Mouse (Mus musculus) liver, embryonic 18 days (tissue): ENCODE results near the gene Nsun4. TPM values are rescaled to one million over a fixed set of nuclear protein-coding genes. Genes with fewer than 3 reads are reported as not detected.

Source experiments
- polyA plus RNA-seq: library from polyadenylated mRNA; depleted of rRNA; stranded (reverse); fragments of >200 nt; gene quantifications from 2 replicates; pipeline ENCODE4 v1.2.3, GENCODE M21; 2012; rRNA removed

Gene Nsun4
- 5.7 and 6.3 TPM in 2 replicates for polyA plus RNA-seq

DNA sequence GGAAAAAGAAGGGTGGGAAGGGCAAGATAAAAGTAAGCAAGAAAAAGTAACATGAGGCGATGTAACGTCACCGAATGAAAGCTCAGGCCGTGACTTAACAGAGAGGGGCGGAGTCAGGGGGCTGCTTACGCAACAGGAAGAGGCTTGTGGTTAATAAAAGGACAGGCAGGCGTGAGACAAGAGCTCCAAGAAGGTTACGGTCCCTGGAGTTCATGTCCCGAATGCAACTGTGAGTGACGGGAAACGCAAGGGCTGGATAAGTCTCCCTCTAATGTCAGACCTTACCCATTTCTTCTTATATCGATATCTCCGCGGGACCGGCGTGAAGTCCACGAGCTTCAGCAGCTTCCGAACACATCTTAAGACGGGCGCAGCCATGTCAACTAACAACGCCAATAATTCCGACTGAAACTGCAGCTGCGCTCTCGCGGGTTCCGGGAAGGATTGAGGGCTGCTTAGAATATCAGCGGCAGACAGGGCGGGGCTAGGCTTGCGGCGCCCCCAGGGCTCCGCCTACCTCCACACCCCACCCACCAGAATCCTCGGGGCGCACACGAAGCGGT is at the start of gene Nsun4:
TSS of gene Nsun4 (minus strand) at position 478 of the 563 bp plus-strand sequence.

DNA sequence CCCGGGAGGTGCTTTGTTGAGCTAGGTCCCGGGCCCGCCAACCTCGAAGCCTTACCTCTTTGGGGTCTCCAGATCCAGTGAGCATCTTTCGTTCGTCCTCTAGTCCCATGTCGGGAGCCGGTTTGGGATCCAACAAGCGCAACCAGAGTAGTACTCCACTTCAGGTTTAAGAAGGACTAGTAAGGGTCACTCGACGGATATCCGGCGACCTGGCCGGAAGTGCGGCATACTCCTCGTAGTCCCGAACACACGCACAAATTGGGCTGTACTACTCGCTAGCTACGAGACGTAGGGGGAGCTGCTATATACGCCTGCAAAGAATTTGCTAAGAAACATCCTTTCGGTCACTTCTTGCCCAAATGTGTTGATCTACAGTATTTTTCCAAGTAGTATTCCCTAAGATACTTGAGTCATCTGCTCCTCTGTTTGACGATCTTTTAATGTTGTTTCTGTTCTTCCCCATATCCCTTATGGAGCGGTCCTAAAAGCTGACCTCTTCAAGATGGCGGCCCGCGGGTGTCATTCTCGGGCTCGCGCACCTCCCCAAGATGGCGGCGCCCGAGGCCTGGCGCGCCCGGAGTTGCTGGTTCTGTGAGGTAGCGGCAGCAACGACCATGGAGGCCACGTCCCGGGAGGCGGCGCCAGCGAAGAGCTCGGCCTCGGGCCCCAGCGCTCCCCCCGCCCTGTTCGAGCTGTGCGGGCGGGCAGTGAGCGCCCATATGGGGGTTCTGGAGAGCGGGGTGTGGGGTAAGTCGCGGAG is 21.4 kb upstream of the Nsun4 start, which contains the start of the genes Uqcrh and Lrrc41:
TSS of gene Uqcrh (minus strand) at position 211 of the 760 bp plus-strand sequence.
TSS of gene Lrrc41 (plus strand) at position 409 of the 760 bp plus-strand sequence.

DNA sequence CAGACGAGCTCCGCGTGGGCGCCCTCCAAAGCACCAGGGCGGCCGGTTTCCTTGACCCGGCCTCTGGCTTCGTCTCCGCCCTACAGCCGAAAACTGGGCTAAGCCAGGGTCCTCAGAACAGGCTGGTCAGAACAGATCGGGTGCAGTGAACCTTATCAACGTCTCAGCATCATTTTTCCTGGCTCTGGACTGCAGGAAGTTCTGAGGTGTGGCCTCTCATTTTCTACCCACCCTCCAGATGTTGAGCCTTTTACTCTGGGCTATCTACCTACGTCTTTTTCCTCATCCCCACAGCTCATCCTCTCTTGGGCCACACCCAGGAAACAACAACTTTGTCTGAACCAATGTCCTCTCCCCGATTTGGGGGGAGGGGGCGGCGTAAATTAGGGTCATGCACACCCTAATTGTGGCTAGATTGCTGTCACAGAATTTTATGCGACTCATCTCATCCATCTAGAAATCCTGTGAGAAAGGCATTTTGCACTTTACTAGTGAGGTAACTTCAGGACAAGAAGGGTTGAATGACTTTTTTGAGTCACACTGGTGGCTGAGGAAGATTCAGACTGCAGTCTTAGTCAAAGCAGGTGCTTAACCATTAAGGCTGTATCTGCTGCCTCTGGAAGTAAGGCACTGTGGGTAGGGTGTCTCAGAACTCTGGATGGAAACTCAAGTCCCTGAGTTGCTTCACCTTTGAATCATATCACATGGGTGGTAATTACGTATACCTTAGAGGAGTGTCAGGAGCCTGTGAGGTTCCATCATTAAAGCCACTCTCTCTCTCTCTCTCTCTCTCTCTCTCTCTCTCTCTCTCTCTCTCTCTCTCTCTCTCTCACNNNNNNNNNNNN is 35.6 kb downstream of the Nsun4 start, which contains the start of gene Faah:
TSS of gene Faah (minus strand) at position 25 of the 845 bp plus-strand sequence.

Other genes starting within 250 kb of the Nsun4 start
- 8.9 and 9.6 TPM in 2 replicates for gene Mob3c, start 225.8 kb downstream of the Nsun4 start, polyA plus RNA-seq
- 48.5 and 49.7 TPM in 2 replicates for gene Mknk1, start 214.7 kb downstream of the Nsun4 start, polyA plus RNA-seq
- gene Kncn, start 169.5 kb downstream of the Nsun4 start, polyA plus RNA-seq: not detected in 2 replicates
- gene 6430628N08Rik, start 163.2 kb downstream of the Nsun4 start, polyA plus RNA-seq: not detected in 2 replicates
- not detected in 2 replicates for gene Dmbx1, start 114.0 kb downstream of the Nsun4 start, polyA plus RNA-seq
- gene Faah, start 36.0 kb downstream of the Nsun4 start, polyA plus RNA-seq: 23.5 TPM in 2 replicates
- 317 and 391 TPM in 2 replicates for gene Uqcrh, start 21.2 kb upstream of the Nsun4 start, polyA plus RNA-seq
- gene Lrrc41, start 21.4 kb upstream of the Nsun4 start, polyA plus RNA-seq: 15.1 and 15.8 TPM in 2 replicates
- gene Rad54l, start 69.8 kb upstream of the Nsun4 start, polyA plus RNA-seq: 6.9 and 7.1 TPM in 2 replicates
- gene Pomgnt1, start 70.0 kb upstream of the Nsun4 start, polyA plus RNA-seq: 10.5 TPM in 2 replicates
- 0.14 TPM in 2 replicates for gene Lurap1, start 97.5 kb upstream of the Nsun4 start, polyA plus RNA-seq
- gene Tspan1, start 113.7 kb upstream of the Nsun4 start, polyA plus RNA-seq: 0.02 TPM in 2 replicates
- not detected in 2 replicates for gene 1700042G07Rik, start 119.5 kb upstream of the Nsun4 start, polyA plus RNA-seq
- gene Gm49337, start 119.5 kb upstream of the Nsun4 start, polyA plus RNA-seq: not detected in 2 replicates
- gene Pik3r3, start 167.7 kb upstream of the Nsun4 start, polyA plus RNA-seq: 0.73 TPM in 2 replicates